Mouse (Mus musculus) E14TG2a.4 (cell line): ENCODE measurements at regions not wholly inside any gene's neighbourhood (a gene's known extent, or its start where the extent isn't known, plus 50 kb on each side); places are given as distances from the start of the nearest gene placed in this dataset.

Experiments
- H3K27me3 ChIP-seq: 2 replicates; pipeline ENCODE4 v1.6.1; 2014; ENCODE audit warnings: low read length, control low read depth; ENCODE audit not compliant: insufficient read depth
- H3K36me3 ChIP-seq: 2 replicates; pipeline ENCODE4 v1.6.1; 2014; ENCODE audit warnings: low read length, control low read depth; ENCODE audit not compliant: insufficient read depth
- H3K4me1 ChIP-seq: replicated peaks from 2 replicates; pipeline ENCODE4 v1.6.1; 2014; ENCODE audit warnings: low read depth, low read length, control low read depth
- H3K4me3 ChIP-seq: replicated peaks from 2 replicates; pipeline ENCODE4 v1.5.1; 2014; ENCODE audit warnings: mild to moderate bottlenecking, low read length
- H3K9me3 ChIP-seq: 2 replicates; pipeline ENCODE4 v1.6.1; 2014; ENCODE audit warnings: low read length, control low read depth
- CTCF ChIP-seq: conservative IDR thresholded peaks from 2 replicates; pipeline ENCODE4 v1.5.1; 2014; ENCODE audit warnings: low read length
- NANOG ChIP-seq: IDR thresholded peaks from 2 replicates; pipeline ENCODE4 v1.6.1; 2014; ENCODE audit warnings: borderline replicate concordance, low read length, mixed read lengths
- POU5F1 ChIP-seq: IDR thresholded peaks from 2 replicates; pipeline ENCODE4 v1.6.1; 2014; ENCODE audit warnings: low read length, borderline replicate concordance

- no peaks in the 10 kb centered on the region for H3K4me1 ChIP-seq
- H3K27me3 ChIP-seq, result no peaks in the 10 kb centered on the region
- no peaks in the 10 kb centered on the region for H3K36me3 ChIP-seq
- peaks cover 5% of the 10 kb centered on the region for H3K9me3 ChIP-seq
- no peak overlapping the region for H3K4me3 ChIP-seq
- no peak for TF ChIP-seq CTCF
- no peak for TF ChIP-seq POU5F1
- TF ChIP-seq NANOG, result no peak
Measured at GRCm38 (mm10) chr17:73014090-73014853, 93.5 kb upstream of the Lclat1 start.

DNA sequence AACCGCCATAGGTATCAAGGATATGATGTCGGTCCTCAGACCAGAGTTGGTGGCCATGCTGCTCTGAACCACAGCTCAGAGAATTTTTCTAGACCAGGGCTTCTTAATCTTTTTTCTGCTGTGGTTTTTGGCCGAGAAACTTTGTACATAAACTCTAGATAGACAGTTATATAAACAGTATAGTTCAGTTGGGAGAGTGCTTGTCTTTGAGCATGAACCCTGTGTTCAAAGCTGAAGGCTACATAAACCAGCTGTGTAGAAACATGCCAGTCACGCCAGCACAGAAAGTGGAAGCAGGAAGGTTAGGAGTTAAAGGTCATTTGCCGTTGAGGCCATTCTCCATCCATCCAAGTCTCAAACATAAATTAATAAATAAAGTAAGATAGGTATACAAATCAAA is 90.6 kb upstream of the Lclat1 start:
- H3K27me3 ChIP-seq, result no peaks in the 10 kb centered on the region
- no peak for TF ChIP-seq POU5F1
- TF ChIP-seq CTCF, result no peak
- TF ChIP-seq NANOG, result no peak
- no peaks in the 10 kb centered on the region for H3K4me1 ChIP-seq
- H3K9me3 ChIP-seq, result peaks cover 5% of the 10 kb centered on the region
- no peak overlapping the region for H3K4me3 ChIP-seq
- H3K36me3 ChIP-seq, result no peaks in the 10 kb centered on the region

GRCm38 (mm10) chr17:73022630-73023051 is 85.1 kb upstream of the Lclat1 start:
- Histone ChIP-seq H3K36me3 (no peaks in the 10 kb centered on the region), H3K4me1 (no peaks in the 10 kb centered on the region), H3K27me3 (no peaks in the 10 kb centered on the region), H3K4me3 (no peak overlapping the region), H3K9me3 (no peaks in the 10 kb centered on the region)
- TF ChIP-seq POU5F1 (no peak), NANOG (no peak), CTCF (no peak)

DNA sequence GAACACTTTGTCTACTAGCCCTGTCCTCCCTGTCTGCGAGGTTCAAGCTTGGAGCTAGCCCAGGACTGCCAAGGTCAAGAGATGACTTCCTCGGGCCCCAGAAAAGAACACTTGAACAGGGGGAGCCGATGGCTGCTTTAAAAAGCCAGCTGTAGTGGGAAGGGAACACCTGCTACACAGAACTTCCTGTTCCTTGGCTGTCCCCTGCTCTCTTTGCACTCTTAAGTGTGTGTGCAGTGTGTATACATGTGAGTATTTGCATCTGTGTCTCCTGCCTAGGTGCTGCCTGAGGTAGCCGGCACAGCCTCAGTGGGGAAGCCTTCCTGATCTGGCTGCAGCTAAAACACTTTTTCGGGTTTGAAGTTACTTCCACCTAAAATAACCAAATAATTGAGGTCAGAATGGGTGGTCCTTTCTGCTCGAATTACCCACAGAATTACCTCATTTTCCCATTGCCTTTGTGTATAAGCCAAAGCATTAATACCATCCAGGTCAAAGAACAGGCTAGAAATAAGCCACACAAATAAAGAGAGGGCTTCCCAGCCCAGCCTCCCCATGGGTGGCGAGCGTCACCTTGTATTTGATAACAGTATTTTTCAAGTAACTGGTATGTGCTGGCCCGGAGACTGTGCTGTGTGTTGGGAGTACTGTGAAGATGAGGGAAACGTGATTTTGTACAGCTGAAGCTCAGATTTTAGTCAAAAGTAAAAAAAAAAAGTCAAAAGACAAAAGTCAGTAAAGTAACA is 84.2 kb upstream of the Lclat1 start:
- Histone ChIP-seq H3K27me3 (no peaks in the 10 kb centered on the region), H3K4me1 (no peaks in the 10 kb centered on the region), H3K9me3 (no peaks in the 10 kb centered on the region), H3K4me3 (no peak overlapping the region), H3K36me3 (no peaks in the 10 kb centered on the region)
- no peak for TF ChIP-seq POU5F1
- TF ChIP-seq NANOG, result no peak
- no peak for TF ChIP-seq CTCF

DNA sequence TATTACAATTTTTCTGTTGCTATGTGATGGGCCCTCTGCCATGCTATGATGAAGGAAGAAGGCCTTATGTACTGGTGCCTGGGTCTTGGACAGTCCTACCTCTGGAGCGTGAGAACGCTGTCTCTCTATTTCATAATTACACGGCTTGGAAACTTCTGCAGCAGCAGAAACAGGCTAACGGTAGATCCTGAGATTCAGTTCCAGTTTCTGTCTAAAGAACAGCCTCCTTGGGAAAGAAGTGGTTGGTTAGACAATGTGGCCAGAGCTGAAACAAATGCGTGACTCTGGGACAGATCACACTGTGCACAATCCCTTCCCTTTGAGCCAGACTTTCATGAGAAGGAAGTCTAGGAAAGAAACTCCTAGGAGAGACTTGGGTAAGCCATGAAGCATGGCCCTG is 80.7 kb upstream of the Lclat1 start:
- no peaks in the 10 kb centered on the region for H3K27me3 ChIP-seq
- H3K9me3 ChIP-seq, result no peaks in the 10 kb centered on the region
- H3K4me1 ChIP-seq, result 0 out of 2 replicates have a peak, but pooled peaks cover 2% of the 10 kb centered on the region
- H3K4me3 ChIP-seq, result no peak overlapping the region
- no peak for TF ChIP-seq POU5F1
- TF ChIP-seq CTCF, result no peak
- no peak for TF ChIP-seq NANOG
- no peaks in the 10 kb centered on the region for H3K36me3 ChIP-seq

GRCm38 (mm10) chr17:73031796-73032195 is 76.0 kb upstream of the Lclat1 start:
- Histone ChIP-seq H3K4me1 (peaks cover 5% of the 10 kb centered on the region), H3K4me3 (no peak overlapping the region), H3K27me3 (no peaks in the 10 kb centered on the region), H3K36me3 (no peaks in the 10 kb centered on the region), H3K9me3 (no peaks in the 10 kb centered on the region)
- TF ChIP-seq POU5F1 (no peak), CTCF (no peak), NANOG (no peak)

GRCm38 (mm10) chr17:73032326-73032725 is 75.5 kb upstream of the Lclat1 start:
- H3K36me3 ChIP-seq, result no peaks in the 10 kb centered on the region
- TF ChIP-seq POU5F1, result no peak
- TF ChIP-seq CTCF, result no peak
- TF ChIP-seq NANOG, result no peak
- H3K9me3 ChIP-seq, result no peaks in the 10 kb centered on the region
- H3K4me3 ChIP-seq, result no peak overlapping the region
- H3K4me1 ChIP-seq, result peaks cover 10% of the 10 kb centered on the region
- H3K27me3 ChIP-seq, result no peaks in the 10 kb centered on the region

DNA sequence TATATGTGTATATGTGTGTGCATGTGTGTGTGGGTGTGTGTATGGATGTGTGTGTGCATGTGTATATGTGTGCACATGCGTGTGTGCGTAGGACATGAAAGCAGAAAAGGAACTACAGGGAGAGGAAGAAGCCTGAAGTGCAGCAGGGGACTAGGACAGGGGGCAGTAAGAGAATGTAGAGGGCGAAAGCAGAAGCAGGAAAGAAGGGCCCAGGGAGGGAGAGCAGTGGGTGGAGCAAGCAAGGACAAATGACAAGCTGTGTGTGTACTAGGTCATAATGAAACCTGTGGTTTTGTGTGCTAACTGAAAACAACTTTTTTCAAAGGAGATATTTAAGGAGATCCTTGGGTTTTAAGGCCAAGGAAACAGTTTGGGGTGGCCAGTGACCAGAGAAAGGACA is 73.4 kb upstream of the Lclat1 start:
- TF ChIP-seq NANOG, result no peak
- H3K9me3 ChIP-seq, result no peaks in the 10 kb centered on the region
- no peaks in the 10 kb centered on the region for H3K27me3 ChIP-seq

More for the DNA sequence above, 73.4 kb upstream of the Lclat1 start:
- Histone ChIP-seq H3K36me3 (no peaks in the 10 kb centered on the region), H3K4me3 (no peak overlapping the region), H3K4me1 (peaks cover 10% of the 10 kb centered on the region)
